Mouse (Mus musculus) neutrophil, adult 5-6 weeks (primary cell): ENCODE data around the gene Apbb2. TPM values are rescaled to one million over a fixed set of nuclear protein-coding genes. Genes with fewer than 3 reads are reported as not detected.

ENCODE experiments used
- ATAC-seq: fragments of 151-379, 151-347 bp; 2 replicates; pipeline ENCODE4 v1.8.0; 2017; ENCODE audit warnings: mild to moderate bottlenecking, moderate TSS enrichment; ENCODE audit not compliant: insufficient number of reproducible peaks, poor library complexity, low FRiP score, severe bottlenecking; ENCODE audit errors: extremely low read depth
- total RNA-seq: library from RNA; stranded (forward); fragments of 200-1000 nt; gene quantifications from 2 replicates; pipeline ENCODE4 v1.2.3, GENCODE M21; 2017

Gene Apbb2
- total RNA-seq, 1 experiment from 2014 or later, result 0.35 TPM

GRCm38 (mm10) chr5:66529631-66530030 is 89.0 kb downstream of the Apbb2 start:
- ATAC-seq, result no peak

DNA sequence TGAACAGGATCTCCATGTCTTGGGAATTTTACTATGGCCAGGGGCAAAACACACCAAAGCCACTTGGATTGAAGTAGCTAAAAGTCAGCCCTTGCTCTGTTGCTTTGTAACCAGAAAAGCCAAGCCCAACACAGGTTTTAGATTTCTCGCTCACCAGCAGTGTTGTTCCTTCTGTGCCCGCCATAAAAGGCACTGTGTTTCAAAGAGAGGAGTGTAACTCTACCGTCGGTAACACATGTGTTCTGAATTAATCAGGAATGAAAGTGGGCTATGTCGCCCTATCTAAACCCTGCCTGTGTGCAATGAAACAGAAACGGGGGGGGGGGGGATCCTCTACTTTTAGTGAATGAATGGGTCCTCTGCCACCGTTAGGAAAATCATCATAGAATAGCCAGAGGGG is 90.0 kb downstream of the Apbb2 start:
- no peak for ATAC-seq

DNA sequence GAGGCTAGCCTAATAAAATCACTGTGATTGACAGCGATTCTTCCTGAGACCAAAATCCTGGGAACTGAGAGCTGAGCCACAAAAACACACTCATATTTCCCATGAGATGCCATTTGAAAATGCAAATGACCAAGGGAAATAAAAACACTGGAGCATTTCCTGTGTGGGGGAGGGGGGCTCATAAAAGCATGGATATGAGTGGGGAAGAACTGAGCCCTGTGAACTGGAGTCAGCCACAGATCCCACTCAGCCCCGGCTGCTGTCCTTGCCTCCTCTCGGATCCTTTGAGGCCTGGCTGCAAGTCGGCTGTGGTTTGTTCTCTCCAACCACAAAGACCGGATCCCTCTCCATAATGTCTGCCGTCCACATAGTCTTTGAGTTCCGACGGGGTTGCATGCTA is 91.5 kb downstream of the Apbb2 start:
- no peak for ATAC-seq

- no peak for ATAC-seq
Observed at GRCm38 (mm10) chr5:66525002-66525401, 93.6 kb downstream of the Apbb2 start.

- no peak for ATAC-seq
Observed at GRCm38 (mm10) chr5:66523681-66524503, 94.7 kb downstream of the Apbb2 start.

DNA sequence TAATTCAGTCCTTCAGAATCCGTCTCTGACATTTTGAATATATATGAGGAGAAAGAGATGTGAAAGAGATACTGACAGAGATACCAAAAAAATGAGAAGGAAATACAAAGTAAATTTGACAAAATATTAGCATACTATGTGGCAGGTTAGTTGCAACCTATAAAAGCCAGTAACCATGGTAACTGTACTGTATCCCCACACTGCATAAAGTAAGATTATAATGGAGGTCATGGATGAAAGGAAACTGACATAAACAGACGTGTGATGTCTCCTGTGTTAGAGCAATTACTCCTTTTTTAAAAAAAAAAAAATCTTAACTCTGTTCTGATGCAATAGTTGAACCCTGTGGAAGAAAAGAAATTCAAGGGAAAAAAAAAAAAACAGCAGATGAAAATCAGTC is 97.3 kb downstream of the Apbb2 start:
- no peak for ATAC-seq

DNA sequence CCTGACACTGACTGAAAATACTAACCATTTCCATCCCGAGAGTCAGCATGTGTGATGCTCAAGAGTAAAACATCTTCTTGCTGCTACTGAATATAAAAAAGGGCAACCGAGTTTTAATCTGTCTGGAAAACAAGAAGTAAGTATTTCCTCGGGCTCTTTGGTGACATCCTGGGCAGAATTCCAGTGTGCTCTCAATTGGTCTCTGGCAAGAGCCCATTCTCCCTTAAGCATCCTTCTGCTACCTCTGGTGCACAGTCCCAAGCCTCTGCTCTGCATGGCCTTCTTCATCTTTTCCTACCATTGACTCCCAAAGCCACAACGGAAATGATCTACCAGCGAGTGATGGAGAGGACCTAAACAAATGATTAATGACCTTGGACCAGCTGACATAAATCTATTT is 99.1 kb downstream of the Apbb2 start:
- no peak for ATAC-seq

GRCm38 (mm10) chr5:66518411-66519006 is 100.1 kb downstream of the Apbb2 start:
- ATAC-seq, result no peak

DNA sequence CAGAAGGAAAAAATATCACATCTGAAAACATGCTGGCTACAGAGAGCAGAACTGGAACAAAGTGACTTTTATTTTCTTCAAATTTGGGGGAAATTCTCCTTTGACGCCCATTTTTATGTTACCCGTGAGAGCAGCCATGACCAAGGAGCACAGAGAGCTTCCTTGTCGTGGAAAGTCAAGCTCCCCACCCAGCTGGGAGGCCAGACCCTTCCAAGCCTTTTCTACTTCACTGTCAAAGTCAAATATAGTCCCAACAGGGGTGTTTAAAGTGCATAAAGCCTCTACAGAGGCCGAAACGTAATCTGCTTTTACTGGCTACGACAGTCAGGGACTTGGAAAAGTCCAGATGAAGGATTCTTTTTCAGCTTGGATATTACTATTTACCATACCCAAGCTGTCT is 101.1 kb downstream of the Apbb2 start:
- ATAC-seq, result no peak

- no peak for ATAC-seq
Observed at GRCm38 (mm10) chr5:66516311-66516710, 102.3 kb downstream of the Apbb2 start.

DNA sequence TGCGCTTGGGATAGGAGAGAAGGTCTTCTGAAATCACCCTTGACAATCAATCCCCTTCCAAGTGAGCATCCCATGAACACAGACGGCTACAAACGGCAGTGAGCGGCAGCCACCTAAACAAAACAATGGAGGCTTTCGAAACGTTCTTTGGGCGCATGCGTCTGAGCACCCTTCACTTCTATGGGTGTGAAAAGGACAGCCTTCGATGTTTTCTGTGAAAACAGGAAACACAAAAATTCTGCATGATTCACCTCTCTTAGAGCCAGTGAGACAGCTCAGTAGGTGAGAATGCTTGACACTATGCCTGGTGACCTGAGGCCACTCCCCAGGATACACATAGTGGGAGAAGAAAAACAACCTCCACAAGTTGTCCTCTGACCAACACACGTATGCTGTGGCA is 103.3 kb downstream of the Apbb2 start:
- ATAC-seq, result no peak

- no peak for ATAC-seq
Observed at GRCm38 (mm10) chr5:66514659-66515058, 103.9 kb downstream of the Apbb2 start.

DNA sequence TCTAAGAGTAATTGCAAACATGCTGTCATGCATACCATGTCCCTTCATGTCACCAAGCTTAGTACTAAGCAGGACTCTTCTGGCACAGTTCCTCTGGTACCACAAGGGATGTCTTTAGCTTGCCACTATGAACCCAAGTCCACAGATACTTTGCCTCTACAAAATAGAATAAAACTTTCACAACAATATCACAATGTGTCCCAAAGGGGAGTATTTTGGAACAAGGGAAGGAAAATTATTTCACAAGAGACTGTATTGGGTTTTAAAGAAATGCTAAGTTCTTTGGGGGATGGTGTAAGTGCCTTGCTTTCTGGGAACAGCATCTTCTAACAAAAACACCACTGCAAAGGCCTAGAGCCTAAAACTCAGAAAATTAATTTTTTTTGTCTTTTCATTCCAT is 105.2 kb downstream of the Apbb2 start:
- no peak for ATAC-seq

DNA sequence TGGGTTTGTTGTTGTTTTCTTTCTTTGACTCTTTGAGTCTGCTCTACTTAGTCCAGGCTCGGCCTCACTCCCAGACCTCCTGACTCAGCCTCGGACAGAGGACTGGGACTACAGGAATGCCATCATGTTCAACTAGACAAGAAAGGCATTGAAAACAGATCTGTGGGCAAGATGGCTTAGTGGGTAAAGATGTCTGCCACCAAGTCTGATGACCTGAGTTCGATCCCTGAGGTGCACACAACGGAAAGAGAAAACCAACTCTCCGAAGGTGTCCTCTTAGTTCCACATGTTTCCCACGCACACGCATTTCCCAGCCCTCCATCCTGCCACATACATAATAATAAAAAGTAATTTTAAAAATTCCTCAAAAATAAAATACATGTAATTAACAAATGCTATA is 106.1 kb downstream of the Apbb2 start:
- no peak for ATAC-seq

GRCm38 (mm10) chr5:66510716-66511115 is 107.9 kb downstream of the Apbb2 start:
- no peak for ATAC-seq

DNA sequence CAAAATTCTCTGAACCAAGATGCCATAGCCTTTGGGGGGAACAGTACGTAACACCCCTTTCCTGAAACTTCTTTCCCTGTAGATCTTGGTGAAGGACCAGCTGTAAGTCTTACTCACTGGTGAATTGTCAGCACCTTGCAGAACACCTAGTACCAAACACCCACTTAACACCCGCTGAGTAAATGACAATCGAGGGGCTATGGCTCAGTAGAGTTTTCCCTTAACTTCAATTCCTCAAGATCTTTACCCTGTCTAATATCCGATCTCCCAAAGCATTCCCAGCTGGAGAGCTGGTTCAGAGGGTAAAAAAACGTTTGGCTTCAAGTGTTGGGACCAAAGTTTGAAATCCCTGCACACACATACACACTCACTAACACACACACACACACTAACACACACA is 109.4 kb downstream of the Apbb2 start:
- ATAC-seq, result no peak

DNA sequence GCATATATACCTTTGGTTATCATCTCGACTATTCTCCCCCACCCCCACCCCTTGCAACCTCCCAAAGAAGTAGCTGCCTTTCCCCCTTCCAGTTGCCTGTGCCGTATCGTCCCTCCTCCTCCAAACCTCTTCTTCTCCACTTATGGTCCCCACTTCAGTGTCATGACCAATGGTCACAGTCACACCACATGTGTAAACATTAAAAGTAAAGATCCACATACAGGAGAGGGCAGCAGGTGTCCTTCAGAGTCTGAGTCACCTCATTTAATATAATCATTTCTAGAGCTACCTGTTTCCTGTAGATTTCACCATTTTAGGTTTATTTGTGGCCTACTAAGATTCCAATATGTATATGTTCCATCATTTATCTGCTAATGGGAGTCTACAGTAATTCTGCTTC is 113.0 kb downstream of the Apbb2 start:
- ATAC-seq, result no peak

DNA sequence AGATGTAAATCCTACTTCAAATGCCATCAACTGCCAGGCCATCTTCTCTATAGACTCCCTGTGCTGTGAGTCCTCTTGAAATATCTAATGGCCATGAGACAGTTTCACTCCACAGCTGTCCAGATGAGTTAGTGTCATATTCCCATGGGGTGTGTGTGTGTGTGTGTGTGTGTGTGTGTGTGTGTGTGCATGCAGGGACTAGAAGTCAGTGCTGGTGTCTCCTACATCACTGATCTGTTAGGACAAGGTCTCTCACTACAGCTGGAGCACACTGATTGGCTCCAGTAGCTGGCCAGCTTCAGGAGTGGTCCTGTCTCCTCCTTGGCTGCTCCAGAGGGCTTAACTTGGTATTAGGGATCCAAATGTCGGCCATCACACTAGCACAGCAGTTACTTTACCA is 113.5 kb downstream of the Apbb2 start:
- ATAC-seq, result no peak

GRCm38 (mm10) chr5:66504434-66504747 is 114.2 kb downstream of the Apbb2 start:
- ATAC-seq, result no peak

GRCm38 (mm10) chr5:66503557-66504433 is 114.8 kb downstream of the Apbb2 start:
- ATAC-seq, result no peak
